Mouse (Mus musculus) CH12.LX (cell line): ENCODE results near the gene 1110008L16Rik.

Source experiments
- CTCF ChIP-seq, 2 experiments: IDR thresholded peaks in 1 of 2; conservative IDR thresholded peaks in 1 of 2; 2 replicates each; pipeline ENCODE4 v1.5.1; 2011 to 2012; ENCODE audit warnings: low read depth in 2 of 2, low read length in 2 of 2, improper control_type of control experiment in 1 of 2, inconsistent platforms in 1 of 2, mild to moderate bottlenecking in 1 of 2, moderate library complexity in 1 of 2
- EP300 ChIP-seq: IDR thresholded peaks from 2 replicates; pipeline ENCODE4 v1.6.1; 2011; ENCODE audit warnings: low read length, improper control_type of control experiment
- ETS1 ChIP-seq: conservative IDR thresholded peaks from 2 replicates; pipeline ENCODE4 v1.6.1; 2012; ENCODE audit warnings: low read depth, mild to moderate bottlenecking, inconsistent platforms, low read length, improper control_type of control experiment, moderate library complexity
- HCFC1 ChIP-seq: IDR thresholded peaks from 2 replicates; pipeline ENCODE4 v1.6.1; 2012; ENCODE audit warnings: low read depth, mild to moderate bottlenecking, inconsistent platforms, low read length, improper control_type of control experiment
- JUND ChIP-seq: conservative IDR thresholded peaks from 2 replicates; pipeline ENCODE4 v1.6.1; 2011; ENCODE audit warnings: low read depth, low read length, improper control_type of control experiment
- KAT2A ChIP-seq: IDR thresholded peaks from 2 replicates; pipeline ENCODE4 v1.6.1; 2012; ENCODE audit warnings: low read length, improper control_type of control experiment, inconsistent platforms; ENCODE audit not compliant: insufficient replicate concordance
- MAZ ChIP-seq: IDR thresholded peaks from 2 replicates; pipeline ENCODE4 v1.6.1; 2012; ENCODE audit warnings: low read depth, mild to moderate bottlenecking, inconsistent platforms, low read length, improper control_type of control experiment, moderate library complexity
- MEF2A ChIP-seq: IDR thresholded peaks from 2 replicates; pipeline ENCODE4 v1.6.1; 2014; ENCODE audit warnings: low read depth, mild to moderate bottlenecking, inconsistent platforms, low read length, improper control_type of control experiment, borderline replicate concordance
- MYC ChIP-seq: IDR thresholded peaks from 2 replicates; pipeline ENCODE4 v1.6.1; 2011; ENCODE audit warnings: low read depth, mild to moderate bottlenecking, improper control_type of control experiment, low read length
- NELFE ChIP-seq: IDR thresholded peaks from 2 replicates; pipeline ENCODE4 v1.6.1; 2011; ENCODE audit warnings: low read depth, low read length, improper control_type of control experiment
- RCOR1 ChIP-seq: conservative IDR thresholded peaks from 2 replicates; pipeline ENCODE4 v1.6.1; 2012; ENCODE audit warnings: low read depth, mild to moderate bottlenecking, inconsistent platforms, low read length, improper control_type of control experiment
- UBTF ChIP-seq: IDR thresholded peaks from 2 replicates; pipeline ENCODE4 v1.6.1; 2012; ENCODE audit warnings: low read depth, mild to moderate bottlenecking, inconsistent platforms, low read length, improper control_type of control experiment, moderate library complexity
- USF1 ChIP-seq: IDR thresholded peaks from 2 replicates; pipeline ENCODE4 v1.6.1; 2014; ENCODE audit warnings: low read depth, mild to moderate bottlenecking, inconsistent platforms, low read length, improper control_type of control experiment

- TF ChIP-seq UBTF (no peak), CTCF (conservative IDR thresholded peaks at IDR 0.05 in 1 of 2, IDR thresholded peaks at IDR 0.05 in 1 of 2; ENCODE audit: low read depth in 2 of 2, low read length in 2 of 2) (peak; percentile 45 to 87; a peak in 3 of 4 replicates), EP300 (no peak), MAZ (0 out of 2 replicates have a peak, but pooled peaks have one; percentile 27), MEF2A (no peak), NELFE (no peak), KAT2A (no peak), USF1 (no peak), ETS1 (no peak), RCOR1 (no peak), JUND (no peak), MYC (no peak), HCFC1 (0 out of 2 replicates have a peak, but pooled peaks have one; percentile 20)
Measured at GRCm38 (mm10) chr12:55315192-55315591, 15.8 kb downstream of the 1110008L16Rik start.
